Mouse (Mus musculus) embryonic facial prominence, embryonic 13.5 days (tissue): ENCODE data around the gene Vsnl1. TPM values are rescaled to one million over a fixed set of nuclear protein-coding genes. Genes with fewer than 3 reads are reported as not detected.

ENCODE experiments used
- ATAC-seq: fragments of 200-750 bp; cut with Nextera tagmentation; 2 replicates; pipeline ENCODE4 v1.8.0; 2017; ENCODE audit warnings: low read depth; ENCODE audit not compliant: insufficient number of reproducible peaks, insufficient read depth, low FRiP score, low TSS enrichment
- H3K27ac ChIP-seq: fragments of 300-500 bp; sonication (generic); 2 replicates; pipeline ENCODE4 v1.5.1; 2015; ENCODE audit warnings: moderate library complexity, mild to moderate bottlenecking, inconsistent platforms
- H3K27me3 ChIP-seq: fragments of 300-500 bp; sonication (generic); 2 replicates; pipeline ENCODE4 v1.6.1; 2015; ENCODE audit warnings: mild to moderate bottlenecking, inconsistent platforms
- H3K36me3 ChIP-seq: fragments of 300-500 bp; sonication (generic); 2 replicates; pipeline ENCODE4 v1.6.1; 2015; ENCODE audit warnings: mild to moderate bottlenecking, inconsistent platforms
- H3K4me1 ChIP-seq: fragments of 300-500 bp; sonication (generic); 2 replicates; pipeline ENCODE4 v1.6.1; 2015; ENCODE audit warnings: inconsistent platforms
- H3K4me2 ChIP-seq: fragments of 300-500 bp; sonication (generic); 2 replicates; pipeline ENCODE4 v1.6.1; 2015; ENCODE audit warnings: moderate library complexity, mild to moderate bottlenecking, inconsistent platforms
- H3K4me3 ChIP-seq: fragments of 300-500 bp; sonication (generic); 2 replicates; pipeline ENCODE4 v1.5.1; 2015; ENCODE audit warnings: mild to moderate bottlenecking, inconsistent platforms
- H3K9ac ChIP-seq: fragments of 300-500 bp; sonication (generic); 2 replicates; pipeline ENCODE4 v1.6.1; 2015; ENCODE audit warnings: mild to moderate bottlenecking, inconsistent platforms
- H3K9me3 ChIP-seq: fragments of 300-500 bp; sonication (generic); 2 replicates; pipeline ENCODE4 v1.6.1; 2016; ENCODE audit warnings: inconsistent platforms
- WGBS: fragments of 180-500 bp; shearing (Covaris S2); methylation state at CpG from one replicate; pipeline ENCODE4 v1.1.7; 2015; ENCODE audit warnings: mixed read lengths; 5-methylcytosine and 5-hydroxymethylcytosine counted together
- polyA plus RNA-seq: library from polyadenylated mRNA; unstranded; fragments of >200 nt; fragmentation: Nextera tagmentation; extraction: Ambion mirVana; gene quantifications from 2 replicates; pipeline ENCODE4 v1.2.1, GENCODE M21; 2015

Vsnl1 gene
- polyA plus RNA-seq, 1 experiment from 2014 or later = 2.9 TPM

GRCm38 (mm10) chr12:11370056-11370455 lies 66.4 kb downstream of the Vsnl1 start:
- Histone ChIP-seq H3K36me3 (no peaks in the 10 kb centered on the region), H3K27ac (no peak overlapping the region), H3K4me2 (no peak overlapping the region), H3K27me3 (no peaks in the 10 kb centered on the region), H3K4me3 (no peak overlapping the region), H3K9me3 (no peaks in the 10 kb centered on the region), H3K4me1 (no peaks in the 10 kb centered on the region), H3K9ac (no peak overlapping the region)
- no peak for ATAC-seq
- 50% methylated on average over 4 of the region's 4 CpGs for WGBS

DNA sequence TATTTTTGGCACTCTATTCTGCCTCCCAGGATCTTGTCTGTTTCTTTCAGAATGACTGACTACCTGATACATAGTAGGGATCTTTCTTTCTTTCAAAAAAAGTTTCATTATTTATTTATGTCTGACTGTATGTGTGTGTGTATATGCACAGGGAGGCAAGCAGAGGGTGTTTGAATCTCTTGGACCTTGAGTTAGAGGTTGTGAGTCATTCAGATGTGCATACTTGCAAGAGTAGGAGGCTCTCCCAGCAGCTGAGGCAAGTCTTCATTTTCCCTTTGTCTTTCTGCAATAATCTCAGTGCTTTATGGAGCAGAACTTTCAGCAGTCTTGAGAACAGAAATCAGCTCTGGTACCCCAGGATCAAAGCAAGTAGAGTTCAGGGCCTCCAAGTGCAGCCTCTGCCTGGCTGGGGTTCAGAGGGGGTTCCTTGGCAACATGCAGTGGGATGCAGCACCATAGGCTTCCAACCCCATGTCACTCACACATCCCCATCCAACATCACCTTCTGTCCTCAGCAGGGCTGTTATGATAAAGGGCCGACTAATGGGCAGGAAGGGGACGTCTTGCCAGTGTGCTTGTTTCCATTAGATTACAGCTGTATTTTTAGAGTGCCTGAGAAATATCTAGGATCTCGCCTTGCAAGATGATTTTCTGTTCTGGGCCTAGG lies 69.2 kb downstream of the Vsnl1 start:
- WGBS = 73% methylated on average over 3 of the region's 3 CpGs
- Histone ChIP-seq H3K27ac (no peak overlapping the region), H3K4me2 (no peak overlapping the region), H3K27me3 (no peaks in the 10 kb centered on the region), H3K9me3 (no peaks in the 10 kb centered on the region), H3K36me3 (no peaks in the 10 kb centered on the region), H3K4me1 (no peaks in the 10 kb centered on the region), H3K4me3 (no peak overlapping the region), H3K9ac (no peak overlapping the region)
- ATAC-seq = no peak

- ATAC-seq = no peak
- WGBS = 54% methylated on average over 6 of the region's 6 CpGs
Measured at GRCm38 (mm10) chr12:11364870-11365269, 71.5 kb downstream of the Vsnl1 start.

GRCm38 (mm10) chr12:11362435-11362834 lies 74.0 kb downstream of the Vsnl1 start:
- WGBS = 92% methylated on average over 6 of the region's 6 CpGs
- Histone ChIP-seq H3K4me3 (no peak overlapping the region), H3K27me3 (no peaks in the 10 kb centered on the region), H3K4me1 (no peaks in the 10 kb centered on the region), H3K4me2 (no peak overlapping the region), H3K27ac (no peak overlapping the region), H3K9ac (no peak overlapping the region), H3K9me3 (no peaks in the 10 kb centered on the region), H3K36me3 (no peaks in the 10 kb centered on the region)
- ATAC-seq = no peak

More at GRCm38 (mm10) chr12:11364870-11365269, 71.5 kb downstream of the Vsnl1 start:
- H3K4me1 ChIP-seq = no peaks in the 10 kb centered on the region
- no peak overlapping the region for H3K4me2 ChIP-seq
- H3K4me3 ChIP-seq = no peak overlapping the region
- no peaks in the 10 kb centered on the region for H3K27me3 ChIP-seq
- H3K9me3 ChIP-seq = no peaks in the 10 kb centered on the region
- H3K27ac ChIP-seq = no peak overlapping the region
- H3K9ac ChIP-seq = no peak overlapping the region
- no peaks in the 10 kb centered on the region for H3K36me3 ChIP-seq

DNA sequence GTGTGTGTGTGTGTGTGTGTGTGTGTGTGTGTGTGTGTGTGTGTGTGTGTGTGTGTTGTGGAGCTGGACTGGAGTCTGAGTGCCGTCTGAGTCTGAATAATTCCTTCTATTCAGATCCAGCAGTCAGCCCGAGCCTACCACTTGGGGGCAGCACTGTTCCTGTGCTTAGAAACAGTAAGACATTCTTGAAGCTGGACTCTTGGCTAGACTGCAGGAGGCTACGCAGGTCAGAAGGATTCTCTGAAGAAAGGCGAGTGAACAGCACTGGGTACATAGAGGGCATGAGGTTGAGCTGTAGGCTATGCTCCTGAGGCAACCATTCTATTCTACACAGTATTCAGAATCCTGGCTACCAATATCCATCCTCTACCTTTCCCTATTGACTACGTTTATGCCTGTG lies 85.5 kb downstream of the Vsnl1 start:
- Histone ChIP-seq H3K27me3 (no peaks in the 10 kb centered on the region), H3K4me1 (no peaks in the 10 kb centered on the region), H3K27ac (no peak overlapping the region), H3K36me3 (no peaks in the 10 kb centered on the region), H3K9ac (no peak overlapping the region), H3K4me3 (no peak overlapping the region), H3K4me2 (no peak overlapping the region), H3K9me3 (no peaks in the 10 kb centered on the region)
- no peak for ATAC-seq
- 29% methylated on average over 5 of the region's 5 CpGs for WGBS

GRCm38 (mm10) chr12:11349870-11350269 lies 86.5 kb downstream of the Vsnl1 start:
- Histone ChIP-seq H3K4me1 (no peaks in the 10 kb centered on the region), H3K27me3 (no peaks in the 10 kb centered on the region), H3K4me2 (no peak overlapping the region), H3K9ac (no peak overlapping the region), H3K9me3 (no peaks in the 10 kb centered on the region), H3K4me3 (no peak overlapping the region), H3K27ac (no peak overlapping the region), H3K36me3 (no peaks in the 10 kb centered on the region)
- no peak for ATAC-seq
- WGBS = 46% methylated on average over 5 of the region's 5 CpGs

GRCm38 (mm10) chr12:11348423-11348822 lies 88.0 kb downstream of the Vsnl1 start:
- Histone ChIP-seq H3K4me1 (no peaks in the 10 kb centered on the region), H3K9me3 (no peaks in the 10 kb centered on the region), H3K36me3 (no peaks in the 10 kb centered on the region), H3K4me3 (no peak overlapping the region), H3K27ac (no peak overlapping the region), H3K9ac (no peak overlapping the region), H3K27me3 (no peaks in the 10 kb centered on the region), H3K4me2 (no peak overlapping the region)
- no peak for ATAC-seq
- 4% methylated on average over 1 of the region's 1 CpGs for WGBS

DNA sequence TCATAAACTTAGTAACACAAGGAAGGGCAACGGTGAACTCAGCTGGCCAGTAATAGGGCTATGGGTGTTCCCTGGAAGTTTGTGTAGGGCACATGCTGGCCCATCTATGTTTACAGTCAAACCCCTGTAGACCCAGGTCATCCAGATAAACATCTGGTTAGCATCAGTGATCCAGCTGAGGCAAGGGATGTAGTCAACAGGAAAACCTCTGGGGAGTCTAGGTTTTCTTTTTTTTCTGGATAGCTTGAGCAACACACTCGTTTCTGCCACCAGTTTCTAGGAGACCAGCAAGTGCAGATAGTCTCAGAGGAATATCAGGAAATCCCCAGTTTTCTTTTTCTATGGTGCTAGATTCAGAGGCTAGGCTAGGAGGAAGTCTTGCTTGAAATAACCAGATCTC lies 90.5 kb downstream of the Vsnl1 start:
- no peaks in the 10 kb centered on the region for H3K9me3 ChIP-seq
- ATAC-seq = no peak
- no peak overlapping the region for H3K4me2 ChIP-seq
- no peak overlapping the region for H3K9ac ChIP-seq
- no peak overlapping the region for H3K27ac ChIP-seq
- no peaks in the 10 kb centered on the region for H3K36me3 ChIP-seq
- H3K27me3 ChIP-seq = no peaks in the 10 kb centered on the region
- H3K4me3 ChIP-seq = no peak overlapping the region
- H3K4me1 ChIP-seq = no peaks in the 10 kb centered on the region
- WGBS = 38% methylated on average over 2 of the region's 2 CpGs

DNA sequence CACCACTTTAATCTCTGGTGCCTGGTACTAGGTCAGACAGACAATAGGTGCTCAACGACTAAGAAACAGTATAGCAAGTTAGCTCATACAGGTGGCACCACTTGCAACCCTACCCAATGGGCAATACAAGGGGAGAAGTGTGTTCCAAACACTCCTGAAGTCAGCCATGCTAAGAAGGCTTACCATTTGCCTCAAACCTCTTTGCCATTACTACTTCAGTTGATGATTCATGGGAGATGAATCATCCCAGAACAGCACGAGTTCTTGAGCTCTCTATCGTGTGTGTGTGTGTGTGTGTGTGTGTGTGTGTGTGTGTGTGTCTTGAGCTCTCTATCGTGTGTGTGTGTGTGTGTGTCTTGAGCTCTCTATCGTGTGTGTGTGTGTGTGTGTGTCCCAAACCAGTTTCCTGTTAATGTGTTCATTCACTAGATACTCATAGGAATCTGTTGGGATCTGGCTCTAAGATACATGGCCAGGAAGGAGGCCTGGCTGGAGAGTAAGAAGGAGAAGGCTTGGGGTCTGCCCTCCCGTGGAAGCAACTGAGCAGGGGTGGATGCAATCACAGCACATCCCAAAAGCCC lies 94.3 kb downstream of the Vsnl1 start:
- Histone ChIP-seq H3K27me3 (no peaks in the 10 kb centered on the region), H3K27ac (no peak overlapping the region), H3K4me3 (no peak overlapping the region), H3K9ac (no peak overlapping the region), H3K9me3 (no peaks in the 10 kb centered on the region), H3K4me2 (no peak overlapping the region), H3K4me1 (no peaks in the 10 kb centered on the region), H3K36me3 (no peaks in the 10 kb centered on the region)
- no peak for ATAC-seq
- 70% methylated on average over 6 of the region's 6 CpGs for WGBS

- 85% methylated on average over 2 of the region's 2 CpGs for WGBS
- H3K4me1 ChIP-seq = no peaks in the 10 kb centered on the region
- H3K4me2 ChIP-seq = no peak overlapping the region
- no peaks in the 10 kb centered on the region for H3K9me3 ChIP-seq
- no peak overlapping the region for H3K27ac ChIP-seq
- H3K27me3 ChIP-seq = no peaks in the 10 kb centered on the region
- no peak overlapping the region for H3K9ac ChIP-seq
- ATAC-seq = no peak
- no peak overlapping the region for H3K4me3 ChIP-seq
- no peaks in the 10 kb centered on the region for H3K36me3 ChIP-seq
Measured at GRCm38 (mm10) chr12:11338251-11338650, 98.2 kb downstream of the Vsnl1 start.

GRCm38 (mm10) chr12:11336845-11337244 lies 99.6 kb downstream of the Vsnl1 start:
- no peak overlapping the region for H3K9ac ChIP-seq
- no peak for ATAC-seq

DNA sequence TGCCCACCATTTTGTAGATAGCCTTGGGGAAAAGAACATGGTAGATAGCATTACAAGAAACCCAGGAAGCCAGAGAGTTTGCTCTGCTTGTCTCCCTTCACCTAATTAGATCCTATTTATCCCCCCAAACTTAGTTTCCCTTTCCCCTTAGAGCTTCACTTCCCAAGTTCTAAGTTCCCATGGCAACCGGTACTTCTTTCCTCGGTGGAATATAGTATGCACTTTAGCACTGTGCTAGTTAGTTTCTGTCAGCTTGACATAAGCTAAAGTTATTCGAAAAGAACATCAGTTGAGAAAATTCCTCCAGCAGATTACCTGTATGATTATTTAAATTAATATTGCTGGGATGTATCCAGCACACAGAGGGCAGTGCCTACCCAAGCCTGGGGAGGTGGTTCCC lies 109.9 kb downstream of the Vsnl1 start:
- no peak overlapping the region for H3K9ac ChIP-seq
- no peaks in the 10 kb centered on the region for H3K27me3 ChIP-seq
- H3K4me3 ChIP-seq = no peak overlapping the region
- WGBS = 86% methylated on average over 3 of the region's 3 CpGs
- H3K4me2 ChIP-seq = no peak overlapping the region
- no peaks in the 10 kb centered on the region for H3K4me1 ChIP-seq
- H3K27ac ChIP-seq = no peak overlapping the region
- H3K9me3 ChIP-seq = no peaks in the 10 kb centered on the region
- H3K36me3 ChIP-seq = no peaks in the 10 kb centered on the region
- no peak for ATAC-seq

More at GRCm38 (mm10) chr12:11336845-11337244, 99.6 kb downstream of the Vsnl1 start:
- Histone ChIP-seq H3K9me3 (no peaks in the 10 kb centered on the region), H3K4me2 (no peak overlapping the region), H3K36me3 (no peaks in the 10 kb centered on the region), H3K27ac (no peak overlapping the region), H3K4me1 (no peaks in the 10 kb centered on the region), H3K4me3 (no peak overlapping the region), H3K27me3 (no peaks in the 10 kb centered on the region)
- 39% methylated on average over 4 of the region's 4 CpGs for WGBS
